Mouse (Mus musculus): ENCODE data around the gene Sp9. TPM values are rescaled to one million over a fixed set of nuclear protein-coding genes. Genes with fewer than 3 reads are reported as not detected.

The Sp9 gene
- total RNA-seq (2014; fragmentation: Nextera tagmentation) (not detected in 2 replicates), total RNA-seq (2017) (not detected in 2 replicates)

GRCm38 (mm10) chr2:73271459-73272161 is at the start of gene Sp9:
Gene Sp9, plus strand, starts transcription at chr2:73271925.
- ATAC-seq (replicated peaks; ENCODE audit: poor library complexity, severe bottlenecking) = peak; percentile 39

GRCm38 (mm10) chr2:73231081-73231480 is 40.6 kb upstream of the Sp9 start:
- no peak for ATAC-seq (replicated peaks; ENCODE audit: poor library complexity, severe bottlenecking)

GRCm38 (mm10) chr2:73241299-73241698 is 30.4 kb upstream of the Sp9 start:
- ATAC-seq (replicated peaks; ENCODE audit: poor library complexity, severe bottlenecking) = no peak

GRCm38 (mm10) chr2:73248701-73249100 is 23.0 kb upstream of the Sp9 start:
- ATAC-seq (replicated peaks; ENCODE audit: poor library complexity, severe bottlenecking) = no peak

- no peak for ATAC-seq (replicated peaks; ENCODE audit: poor library complexity, severe bottlenecking)
Observed at GRCm38 (mm10) chr2:73263172-73263765, 8.5 kb upstream of the Sp9 start.

GRCm38 (mm10) chr2:73263794-73264610 is 7.7 kb upstream of the Sp9 start:
- ATAC-seq (replicated peaks; ENCODE audit: poor library complexity, severe bottlenecking) = no peak; the same call in 1 of the 2 replicates

- no peak for ATAC-seq (replicated peaks; ENCODE audit: poor library complexity, severe bottlenecking)
Observed at GRCm38 (mm10) chr2:73264611-73265195, 7.0 kb upstream of the Sp9 start.

GRCm38 (mm10) chr2:73266011-73266410 is 5.7 kb upstream of the Sp9 start:
- peak; percentile 53 for ATAC-seq (replicated peaks; ENCODE audit: poor library complexity, severe bottlenecking)

GRCm38 (mm10) chr2:73266623-73267022 is 5.1 kb upstream of the Sp9 start:
- ATAC-seq (replicated peaks; ENCODE audit: poor library complexity, severe bottlenecking) = no peak

GRCm38 (mm10) chr2:73267231-73267630 is 4.5 kb upstream of the Sp9 start:
- no peak for ATAC-seq (replicated peaks; ENCODE audit: poor library complexity, severe bottlenecking)

GRCm38 (mm10) chr2:73267818-73268217 is 3.9 kb upstream of the Sp9 start:
- no peak for ATAC-seq (replicated peaks; ENCODE audit: poor library complexity, severe bottlenecking)

- no peak for ATAC-seq (replicated peaks; ENCODE audit: poor library complexity, severe bottlenecking)
Observed at GRCm38 (mm10) chr2:73268281-73268680, 3.4 kb upstream of the Sp9 start.

- no peak for ATAC-seq (replicated peaks; ENCODE audit: poor library complexity, severe bottlenecking)
Observed at GRCm38 (mm10) chr2:73268836-73269395, 2.8 kb upstream of the Sp9 start.

GRCm38 (mm10) chr2:73269666-73270065 is 2.1 kb upstream of the Sp9 start:
- no peak for ATAC-seq (replicated peaks; ENCODE audit: poor library complexity, severe bottlenecking)

GRCm38 (mm10) chr2:73270071-73270592 is 1.6 kb upstream of the Sp9 start:
- no peak for ATAC-seq (replicated peaks; ENCODE audit: poor library complexity, severe bottlenecking)

GRCm38 (mm10) chr2:73270593-73271458 is 899 bp upstream of the Sp9 start:
- ATAC-seq (replicated peaks; ENCODE audit: poor library complexity, severe bottlenecking) = no peak

- ATAC-seq (replicated peaks; ENCODE audit: poor library complexity, severe bottlenecking) = no peak
Observed at GRCm38 (mm10) chr2:73272351-73273248, 875 bp downstream of the Sp9 start.

Data from granulocyte monocyte progenitor cell, adult 5-6 weeks (primary cell).